In the genomic region with DNA sequence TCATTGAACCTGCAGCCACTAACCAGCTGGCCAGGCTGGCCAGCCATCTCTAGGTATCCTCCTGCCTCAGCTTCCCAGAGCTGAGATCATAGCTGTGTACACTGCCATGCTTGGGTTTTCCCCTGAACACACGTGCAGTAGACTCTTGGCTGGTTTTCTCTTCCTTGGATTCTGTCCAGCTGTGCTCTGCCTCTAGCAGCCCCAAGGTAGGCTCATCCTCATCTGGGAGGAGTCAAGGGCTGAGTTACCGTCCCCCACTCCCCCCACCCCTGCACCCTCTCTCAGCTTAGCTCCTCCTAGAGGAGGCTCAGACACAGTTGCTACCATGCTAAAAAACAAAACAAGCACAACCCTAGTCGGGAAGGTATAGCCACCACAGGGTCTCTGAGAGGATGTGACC, we compare ENCODE assay signal across 13 mouse cellular contexts. TPM values are rescaled to one million over a fixed set of nuclear protein-coding genes. Genes with fewer than 3 reads are reported as not detected.
DNase-seq lines count a peak whose midpoint lies in the region; ATAC-seq and TF ChIP-seq lines count a peak whose summit lies in the region.
"Had no signal": no experiment of that assay in that cellular context is flagged by ENCODE, and none has a peak within 500 bp of the region (broad histone marks: within the 10 kb centered on the region; RNA-seq: fewer than 3 reads in every experiment).

No protein-coding gene starts in this region.

- no peak for TF ChIP-seq RAD21 in MEL (IDR thresholded peaks at IDR 0.05; ENCODE audit: low read depth, low read length)

- no peak for ATAC-seq in kidney, embryonic 16.5 days (ENCODE audit: low FRiP score, low TSS enrichment)

- no peak overlapping the region for H3K9ac ChIP-seq in kidney, embryonic 16.5 days (replicated peaks; ENCODE audit: low read length)
- no peak overlapping the region for H3K9ac ChIP-seq in MEL (ENCODE audit: control insufficient read depth, low read depth, low read length, poor library complexity, severe bottlenecking)
- H3K9ac ChIP-seq: midbrain, embryonic 12.5 days had no signal

- no peaks in the 10 kb centered on the region for H3K9me3 ChIP-seq in kidney, embryonic 16.5 days (ENCODE audit: low read length)
- no peaks in the 10 kb centered on the region for H3K9me3 ChIP-seq in MEL (replicated peaks; ENCODE audit: insufficient read depth, low read length)
- H3K9me3 ChIP-seq in limb, embryonic 10.5 days (replicated peaks): no peaks in the 10 kb centered on the region
- H3K9me3 ChIP-seq: midbrain, embryonic 12.5 days had no signal

- no peak for TF ChIP-seq CTCF in gastrocnemius, adult 2 months (IDR thresholded peaks at IDR 0.05)
- no peak for TF ChIP-seq CTCF in MEL (IDR thresholded peaks at IDR 0.05 in 2 of 3, conservative IDR thresholded peaks at IDR 0.05 in 1 of 3; ENCODE audit: control insufficient read depth in 1 of 3, insufficient read depth in 1 of 3, low read depth in 2 of 3, low read length in 3 of 3, poor library complexity in 1 of 3, severe bottlenecking in 1 of 3)

- H3K36me3 ChIP-seq in kidney, embryonic 16.5 days (ENCODE audit: insufficient read depth, low read length): no peaks in the 10 kb centered on the region
- H3K36me3 ChIP-seq in MEL (ENCODE audit: control insufficient read depth in 1 of 2, insufficient read depth in 2 of 2, low read length in 2 of 2): 0 out of 4 replicates have a peak, but pooled peaks cover 0 to 2% of the 10 kb centered on the region in 2 experiments
- H3K36me3 ChIP-seq in limb, embryonic 10.5 days: no peaks in the 10 kb centered on the region
- H3K36me3 ChIP-seq: midbrain, embryonic 12.5 days had no signal

- DNase-seq in gastrocnemius, adult 2 months: no peak
- DNase-seq in gastrocnemius, postnatal 10 days: no peak
- no peak for DNase-seq in kidney, postnatal 14 days
- DNase-seq in MEL (ENCODE audit: low read depth, low spot score): peak; percentile 11
- DNase-seq in limb, embryonic 10.5 days (ENCODE audit: low spot score): no peak
- DNase-seq in lung, postnatal 25 days (ENCODE audit: low spot score): no peak
- no peak for DNase-seq in urinary bladder, postnatal 36 days (ENCODE audit: low spot score in 2 of 2)
- DNase-seq: B cell, adult 2 months; cerebellum, adult 9-10 months had no signal

- peak overlapping the region; percentile 92 for H3K27ac ChIP-seq in gastrocnemius, adult 2 months
- peak overlapping the region; percentile 96 for H3K27ac ChIP-seq in kidney, embryonic 16.5 days (ENCODE audit: low read length)
- H3K27ac ChIP-seq in MEL (ENCODE audit: control insufficient read depth, low read depth, low read length): no peak overlapping the region
- H3K27ac ChIP-seq in limb, embryonic 10.5 days: peak overlapping the region; percentile 84; the same call in 1 of the 2 replicates

- intact Hi-C loops in gastrocnemius, adult 2 months (cut with DNase I): loop anchor here (5.0 kb wide), 2 partner anchors 58 to 118 kb away; no protein-coding TSS in a partner anchor

- no peaks in the 10 kb centered on the region for H3K27me3 ChIP-seq in kidney, embryonic 16.5 days (ENCODE audit: insufficient read depth, low read length)
- peaks cover 0 to 11% of the 10 kb centered on the region in 2 experiments; a peak in 3 of 4 replicates for H3K27me3 ChIP-seq in MEL (ENCODE audit: control insufficient read depth in 1 of 2, insufficient read depth in 2 of 2, low read length in 2 of 2)
- no peaks in the 10 kb centered on the region for H3K27me3 ChIP-seq in limb, embryonic 10.5 days (ENCODE audit: low read depth, poor library complexity, severe bottlenecking)

- H3K4me3 ChIP-seq in gastrocnemius, adult 2 months: peak overlapping the region; percentile 67; the same call in 1 of the 2 replicates
- no peak overlapping the region for H3K4me3 ChIP-seq in kidney, embryonic 16.5 days (ENCODE audit: low read length)
- no peak overlapping the region for H3K4me3 ChIP-seq in MEL (ENCODE audit: control insufficient read depth in 1 of 2, insufficient read depth in 1 of 2, low read depth in 2 of 2, low read length in 2 of 2)
- no peak overlapping the region; the same call in 1 of the 2 replicates for H3K4me3 ChIP-seq in limb, embryonic 10.5 days
- H3K4me3 ChIP-seq: midbrain, embryonic 12.5 days had no signal

- no peak for TF ChIP-seq EP300 in MEL (IDR thresholded peaks at IDR 0.05; ENCODE audit: low read depth in 1 of 2, low read length in 2 of 2)

- H3K4me1 ChIP-seq in kidney, embryonic 16.5 days (ENCODE audit: insufficient read depth, low read length): peaks cover 55% of the 10 kb centered on the region
- peaks cover 0 to 3% of the 10 kb centered on the region in 2 experiments; a peak in 1 of 4 replicates for H3K4me1 ChIP-seq in MEL (ENCODE audit: control insufficient read depth in 1 of 2, insufficient read depth in 2 of 2, low read length in 2 of 2)
- peaks cover 63% of the 10 kb centered on the region for H3K4me1 ChIP-seq in limb, embryonic 10.5 days

- WGBS in kidney, embryonic 16.5 days: 49% methylated on average over 3 of the region's 3 CpGs
- 71% methylated on average over 3 of the region's 3 CpGs for WGBS in limb, embryonic 10.5 days

- no peak overlapping the region for H3K4me2 ChIP-seq in kidney, embryonic 16.5 days (replicated peaks; ENCODE audit: low read depth, low read length)

- no peaks in the 10 kb centered on the region for H3K79me2 ChIP-seq in MEL (ENCODE audit: control insufficient read depth, insufficient read depth, low read length, poor library complexity)

- no peak for TF ChIP-seq POLR2A in MEL (IDR thresholded peaks at IDR 0.05; ENCODE audit: control insufficient read depth in 1 of 2, insufficient read depth in 1 of 2, low read depth in 1 of 2, low read length in 2 of 2, poor library complexity in 1 of 2)

TF ChIP-seq in MEL, 35 proteins besides CTCF, POLR2A, EP300 and RAD21:
- TF ChIP-seq MYB (IDR thresholded peaks at IDR 0.05; ENCODE audit: low read depth, low read length): no peak
- TF ChIP-seq MEF2A (IDR thresholded peaks at IDR 0.05; ENCODE audit: extremely low read depth, insufficient replicate concordance, low read depth, low read length, poor library complexity, severe bottlenecking): no peak
- no peak for TF ChIP-seq ZKSCAN1 (IDR thresholded peaks at IDR 0.05; ENCODE audit: low read depth, low read length)
- no peak for TF ChIP-seq MAZ (IDR thresholded peaks at IDR 0.05; ENCODE audit: low read depth, low read length)
- TF ChIP-seq POLR2AphosphoS5 (IDR thresholded peaks at IDR 0.05; ENCODE audit: borderline replicate concordance, low read depth, low read length): no peak
- no peak for TF ChIP-seq SMC3 (IDR thresholded peaks at IDR 0.05; ENCODE audit: low read depth, low read length)

RNA-seq across cellular contexts. Expression of a gene that starts 4.8 kb away (rescaled TPM):
- 1 to 10 TPM in 1 of 2 experiments, under 1 TPM in 1; 0.47 to 1.8 TPM for total RNA-seq in gastrocnemius, adult 2 months (2021)
- total RNA-seq in gastrocnemius, postnatal 10 days (2021): 1 to 10 TPM; 5.3 to 5.9 TPM
- 1.5 and 2.5 TPM in 2 replicates for polyA plus RNA-seq in kidney, embryonic 16.5 days (2015; fragmentation: Nextera tagmentation; extraction: Ambion mirVana)
- total RNA-seq in MEL (2012; rRNA removed): not detected in 2 replicates
- not detected for polyA plus RNA-seq in MEL (2012; ENCODE audit: insufficient read depth in 1 of 2, insufficient read length in 2 of 2, low read depth in 1 of 2, low replicate concordance in 2 of 2, missing spikeins in 1 of 2)
- polyA plus RNA-seq in limb, embryonic 10.5 days (2016; fragmentation: Nextera tagmentation; extraction: Ambion mirVana): 0.55 and 0.95 TPM in 2 replicates
- total RNA-seq: granulocyte monocyte progenitor cell, adult 5-6 weeks had no signal
- polyA plus RNA-seq: liver, embryonic 16.5 days had no signal
